Mouse (Mus musculus) megakaryocyte, embryonic 14.5 days (primary cell): ENCODE data around the gene Xrn2.

Source experiments
- FLI1 ChIP-seq: IDR thresholded peaks from 2 replicates; pipeline ENCODE4 v1.6.1; 2012; ENCODE audit warnings: low read length, inconsistent platforms, mixed read lengths
- GATA1 ChIP-seq: IDR thresholded peaks from 3 replicates; pipeline ENCODE4 v1.6.1; 2012; ENCODE audit warnings: mixed read lengths, low read length, inconsistent platforms, borderline replicate concordance

GRCm38 (mm10) chr2:147082391-147082790 is 69.6 kb downstream of the Xrn2 start:
- TF ChIP-seq GATA1: no peak
- TF ChIP-seq FLI1: no peak
